Mouse (Mus musculus) liver, adult 2 months (tissue): ENCODE measurements around the gene Fbxl18. TPM values are rescaled to one million over a fixed set of nuclear protein-coding genes. Genes with fewer than 3 reads are reported as not detected.

Experiments used
- DNase-seq: peaks from one replicate; pipeline ENCODE4 v3.0.0-alpha.2; 2011; ENCODE audit warnings: low read depth, low spot score; ENCODE audit errors: extremely low read depth
- H3K27ac ChIP-seq: fragments of 200-500 bp; replicated peaks from 2 replicates; pipeline ENCODE4 v1.5.1; 2012; ENCODE audit warnings: low read depth, mild to moderate bottlenecking, control low read depth, inconsistent platforms, low read length; ENCODE audit not compliant: insufficient read depth
- H3K27me3 ChIP-seq: fragments of 200-500 bp; 2 replicates; pipeline ENCODE4 v1.6.1; 2012; ENCODE audit warnings: mild to moderate bottlenecking, moderate library complexity, low read length, inconsistent platforms; ENCODE audit not compliant: control insufficient read depth, insufficient read depth
- H3K36me3 ChIP-seq: fragments of 200-500 bp; 2 replicates; pipeline ENCODE4 v1.6.1; 2012; ENCODE audit warnings: low read length, inconsistent platforms; ENCODE audit not compliant: control insufficient read depth, insufficient read depth
- H3K4me1 ChIP-seq: fragments of 200-500 bp; 2 replicates; pipeline ENCODE4 v1.6.1; 2011; ENCODE audit warnings: low read length; ENCODE audit not compliant: control insufficient read depth, insufficient read depth
- H3K4me3 ChIP-seq: fragments of 200-500 bp; 2 replicates; pipeline ENCODE4 v1.5.1; 2011; ENCODE audit warnings: low read depth, mild to moderate bottlenecking, control low read depth, low read length, moderate library complexity; ENCODE audit not compliant: insufficient read depth
- H3K79me2 ChIP-seq: fragments of 200-500 bp; 2 replicates; pipeline ENCODE4 v1.6.1; 2012; ENCODE audit warnings: inconsistent platforms, mild to moderate bottlenecking, low read length, moderate library complexity; ENCODE audit not compliant: control insufficient read depth, insufficient read depth
- H3K9ac ChIP-seq: fragments of 200-500 bp; 2 replicates; pipeline ENCODE4 v1.6.1; 2012; ENCODE audit warnings: low read depth, mild to moderate bottlenecking, control low read depth, inconsistent platforms, low read length
- CTCF ChIP-seq: fragments of 200-500 bp; IDR thresholded peaks from 2 replicates; pipeline ENCODE4 v1.5.1; 2011; ENCODE audit warnings: low read depth, low read length, control low read depth
- POLR2A ChIP-seq: fragments of 200-500 bp; IDR thresholded peaks from 2 replicates; pipeline ENCODE4 v1.6.1; 2011; ENCODE audit warnings: low read length, control low read depth; ENCODE audit not compliant: insufficient read depth; ENCODE audit errors: extremely low read depth
- WGBS: fragments of 180-500 bp; shearing (Covaris S2); methylation state at CpG from one replicate; pipeline ENCODE4 v1.1.7; 2018; 5-methylcytosine and 5-hydroxymethylcytosine counted together
- polyA plus RNA-seq: library from polyadenylated mRNA; depleted of rRNA; stranded (reverse); fragments of >200 nt; gene quantifications from 2 replicates; pipeline ENCODE4 v1.2.3, GENCODE M21; 2012
- total RNA-seq: library from RNA; depleted of rRNA; stranded (reverse); fragments of >200 nt; gene quantifications from 2 replicates; pipeline ENCODE4 v1.2.3, GENCODE M21; 2014

The Fbxl18 gene
- total and polyA plus RNA-seq, 2 experiments = 1.5 to 10.6 TPM

DNA sequence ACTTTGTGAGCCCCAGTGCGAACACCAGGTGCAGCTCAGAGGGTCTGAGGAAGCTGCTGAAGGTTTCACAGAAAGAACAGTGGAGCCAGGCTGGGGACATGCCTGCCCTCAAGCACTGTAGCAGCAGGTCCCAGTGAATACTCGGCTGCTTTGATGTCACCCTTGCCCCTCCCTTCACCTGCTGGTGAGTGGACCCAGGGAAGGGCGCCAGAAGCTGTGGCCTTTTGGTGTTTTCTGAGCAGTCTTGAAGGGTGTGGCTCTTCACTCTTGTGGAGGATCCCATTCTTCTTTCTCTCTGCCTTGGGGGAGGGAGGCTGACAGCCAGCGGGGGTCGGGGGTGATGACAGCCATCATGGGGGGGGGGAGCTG is 43.6 kb downstream of the Fbxl18 start:
- Histone ChIP-seq H3K36me3 (no peaks in the 10 kb centered on the region), H3K27ac (no peak overlapping the region), H3K4me3 (no peak overlapping the region), H3K79me2 (no peaks in the 10 kb centered on the region), H3K4me1 (no peaks in the 10 kb centered on the region), H3K9ac (no peak overlapping the region), H3K27me3 (no peaks in the 10 kb centered on the region)
- TF ChIP-seq POLR2A = no peak
- TF ChIP-seq CTCF = no peak
- 73% methylated on average over 5 of the region's 5 CpGs for WGBS
- DNase-seq = no peak

DNA sequence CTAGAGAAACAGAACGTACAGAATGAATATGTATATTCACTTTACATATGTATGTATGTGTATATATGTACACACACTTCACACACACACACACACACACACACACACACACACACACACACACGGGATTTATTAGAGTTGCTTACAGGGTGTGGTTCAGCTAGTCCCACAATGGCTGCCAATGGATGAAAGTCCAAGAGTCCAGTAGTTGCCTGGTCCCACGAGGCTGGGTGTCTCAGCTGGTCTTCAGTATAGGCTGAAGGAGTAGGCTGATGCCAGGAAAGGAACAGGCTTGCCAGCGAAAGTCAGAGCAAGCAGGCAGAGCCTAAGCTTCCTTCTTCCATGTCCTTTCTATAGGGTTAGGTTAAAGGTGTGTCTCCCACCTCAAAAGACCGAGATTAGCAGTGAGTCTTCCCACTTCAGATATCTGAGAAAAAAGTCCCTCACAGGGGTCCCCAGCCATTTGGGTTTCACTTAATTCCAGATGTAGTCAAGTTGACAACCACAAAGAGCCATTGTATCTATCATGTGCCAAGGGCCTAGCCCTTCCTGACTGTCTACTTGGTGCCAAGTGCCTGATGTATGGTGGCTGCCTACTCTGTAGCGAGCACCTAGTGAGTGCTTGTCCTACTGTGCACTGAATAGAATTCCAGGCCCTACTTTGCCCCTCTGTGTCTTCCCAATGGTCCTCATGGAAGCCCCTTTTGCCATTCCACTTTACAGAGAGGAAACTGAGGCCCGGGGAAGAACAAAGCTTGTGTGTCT is 44.1 kb downstream of the Fbxl18 start:
- DNase-seq = no peak
- 74% methylated on average over 7 of the region's 7 CpGs for WGBS

GRCm38 (mm10) chr5:142850476-142850875 is 44.7 kb downstream of the Fbxl18 start:
- TF ChIP-seq POLR2A = no peak
- TF ChIP-seq CTCF = no peak
- DNase-seq = no peak
- WGBS = 87% methylated on average over 9 of the region's 9 CpGs
- H3K27me3 ChIP-seq = no peaks in the 10 kb centered on the region
- H3K9ac ChIP-seq = no peak overlapping the region
- H3K79me2 ChIP-seq = no peaks in the 10 kb centered on the region
- no peak overlapping the region for H3K27ac ChIP-seq
- no peaks in the 10 kb centered on the region for H3K4me1 ChIP-seq
- H3K4me3 ChIP-seq = no peak overlapping the region
- H3K36me3 ChIP-seq = no peaks in the 10 kb centered on the region

More for the DNA sequence above, 44.1 kb downstream of the Fbxl18 start:
- Histone ChIP-seq H3K27me3 (no peaks in the 10 kb centered on the region), H3K27ac (no peak overlapping the region), H3K9ac (no peak overlapping the region), H3K36me3 (no peaks in the 10 kb centered on the region), H3K4me3 (no peak overlapping the region), H3K4me1 (no peaks in the 10 kb centered on the region), H3K79me2 (no peaks in the 10 kb centered on the region)
- TF ChIP-seq CTCF = no peak
- no peak for TF ChIP-seq POLR2A

DNA sequence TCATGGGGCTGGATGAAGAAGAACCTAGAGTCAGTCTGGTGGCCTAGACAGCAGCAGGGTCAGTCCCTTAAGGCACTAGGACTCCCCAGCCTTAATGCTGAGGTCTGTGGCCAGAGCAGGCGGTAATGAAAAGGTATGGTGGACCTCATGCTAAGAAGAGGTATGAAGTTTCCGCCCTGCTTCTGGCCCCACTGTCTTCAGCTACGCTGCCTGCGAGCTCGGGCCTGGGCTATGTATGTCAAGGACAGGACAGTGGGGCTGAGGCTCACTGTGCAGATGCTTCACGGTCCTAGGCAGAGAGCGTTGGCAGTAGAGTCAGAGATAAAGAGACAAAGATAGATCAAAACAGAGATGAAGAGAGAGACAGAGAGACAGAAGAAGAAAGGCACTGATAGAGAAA is 46.3 kb downstream of the Fbxl18 start:
- Histone ChIP-seq H3K27me3 (no peaks in the 10 kb centered on the region), H3K27ac (no peak overlapping the region), H3K4me3 (no peak overlapping the region), H3K36me3 (no peaks in the 10 kb centered on the region), H3K79me2 (no peaks in the 10 kb centered on the region), H3K4me1 (no peaks in the 10 kb centered on the region), H3K9ac (no peak overlapping the region)
- DNase-seq = no peak
- whole genome bisulfite sequencing = 89% methylated on average over 7 of the region's 7 CpGs
- TF ChIP-seq POLR2A (no peak), CTCF (no peak)

GRCm38 (mm10) chr5:142848149-142848548 is 47.1 kb downstream of the Fbxl18 start:
- no peaks in the 10 kb centered on the region for H3K36me3 ChIP-seq
- H3K27me3 ChIP-seq = no peaks in the 10 kb centered on the region
- H3K4me1 ChIP-seq = no peaks in the 10 kb centered on the region
- WGBS = 66% methylated on average over 3 of the region's 3 CpGs
- no peak overlapping the region for H3K9ac ChIP-seq
- H3K79me2 ChIP-seq = no peaks in the 10 kb centered on the region
- no peak overlapping the region for H3K27ac ChIP-seq
- no peak overlapping the region for H3K4me3 ChIP-seq
- DNase-seq = no peak
- no peak for TF ChIP-seq CTCF

DNA sequence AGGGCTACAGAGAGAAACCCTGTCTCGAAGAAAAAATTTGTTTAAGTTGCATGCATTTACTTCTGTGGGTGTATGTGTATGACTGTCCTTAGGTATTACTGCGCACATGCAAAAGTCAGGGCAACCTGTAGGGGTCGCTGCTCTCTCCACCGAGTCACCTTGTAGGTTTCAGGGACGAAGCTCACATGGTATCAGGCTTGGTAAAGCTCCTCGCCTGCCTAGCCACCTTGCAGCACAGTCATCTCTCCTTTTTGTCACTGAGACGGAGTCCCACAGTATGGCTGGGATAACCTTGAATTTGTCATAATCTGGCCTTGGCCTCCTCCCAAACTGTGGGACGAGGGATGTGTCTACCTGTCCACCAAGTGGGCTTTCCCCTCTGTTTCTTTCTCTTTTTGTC is 50.8 kb downstream of the Fbxl18 start:
- Histone ChIP-seq H3K9ac (no peak overlapping the region), H3K36me3 (no peaks in the 10 kb centered on the region), H3K79me2 (no peaks in the 10 kb centered on the region), H3K4me3 (no peak overlapping the region), H3K27me3 (no peaks in the 10 kb centered on the region), H3K27ac (no peak overlapping the region), H3K4me1 (no peaks in the 10 kb centered on the region)
- 64% methylated on average over 8 of the region's 8 CpGs for WGBS
- TF ChIP-seq POLR2A (no peak), CTCF (peak; percentile 61)
- DNase-seq = no peak
